Mouse (Mus musculus) lung, embryonic 14.5 days (tissue): ENCODE measurements around the gene Upp2. TPM values are rescaled to one million over a fixed set of nuclear protein-coding genes. Genes with fewer than 3 reads are reported as not detected.

Experiments used
- ATAC-seq: fragments of 200-750 bp; cut with Nextera tagmentation; 2 replicates; pipeline ENCODE4 v1.8.0; 2017; ENCODE audit warnings: mild to moderate bottlenecking, moderate TSS enrichment, moderate library complexity; ENCODE audit not compliant: insufficient read depth
- DNase-seq: peaks from one replicate; pipeline ENCODE4 v3.0.0-alpha.2; 2015
- H3K27ac ChIP-seq: fragments of 300-500 bp; sonication (generic); 2 replicates; pipeline ENCODE4 v1.5.1; 2014; ENCODE audit warnings: low read depth, mild to moderate bottlenecking, moderate library complexity
- H3K27me3 ChIP-seq: fragments of 300-500 bp; sonication (generic); 2 replicates; pipeline ENCODE4 v1.6.1; 2014; ENCODE audit warnings: low read length, control low read depth; ENCODE audit not compliant: insufficient read depth
- H3K36me3 ChIP-seq: fragments of 300-500 bp; sonication (generic); 2 replicates; pipeline ENCODE4 v1.6.1; 2014; ENCODE audit warnings: control low read depth; ENCODE audit not compliant: insufficient read depth
- H3K4me1 ChIP-seq: fragments of 300-500 bp; sonication (generic); 2 replicates; pipeline ENCODE4 v1.6.1; 2014; ENCODE audit warnings: antibody characterized with exemption, control low read depth; ENCODE audit not compliant: insufficient read depth
- H3K4me2 ChIP-seq: fragments of 300-500 bp; sonication (generic); 2 replicates; pipeline ENCODE4 v1.6.1; 2014; ENCODE audit warnings: mild to moderate bottlenecking
- H3K4me3 ChIP-seq: fragments of 300-500 bp; sonication (generic); 2 replicates; pipeline ENCODE4 v1.5.1; 2014; ENCODE audit warnings: low read depth, low read length
- H3K9ac ChIP-seq: fragments of 300-500 bp; sonication (generic); 2 replicates; pipeline ENCODE4 v1.6.1; 2014
- H3K9me3 ChIP-seq: fragments of 300-500 bp; sonication (generic); 2 replicates; pipeline ENCODE4 v1.6.1; 2016; ENCODE audit warnings: low read depth, low read length, control low read depth
- CTCF ChIP-seq: IDR thresholded peaks from 2 replicates; pipeline ENCODE4 v1.5.1; 2016; ENCODE audit warnings: antibody characterized with exemption, low read depth
- WGBS: fragments of 180-500 bp; shearing (Covaris S2); extraction: QIAGEN DNeasy Blood & Tissue Kit; methylation state at CpG from one replicate; pipeline ENCODE4 v1.1.7; 2014; 5-methylcytosine and 5-hydroxymethylcytosine counted together
- polyA plus RNA-seq: library from polyadenylated mRNA; unstranded; fragments of >200 nt; fragmentation: Nextera tagmentation; extraction: Ambion mirVana; gene quantifications from 2 replicates; pipeline ENCODE4 v1.2.1, GENCODE M21; 2014

Upp2 gene
- polyA plus RNA-seq, 1 experiment from 2014 or later = 8.6 TPM

DNA sequence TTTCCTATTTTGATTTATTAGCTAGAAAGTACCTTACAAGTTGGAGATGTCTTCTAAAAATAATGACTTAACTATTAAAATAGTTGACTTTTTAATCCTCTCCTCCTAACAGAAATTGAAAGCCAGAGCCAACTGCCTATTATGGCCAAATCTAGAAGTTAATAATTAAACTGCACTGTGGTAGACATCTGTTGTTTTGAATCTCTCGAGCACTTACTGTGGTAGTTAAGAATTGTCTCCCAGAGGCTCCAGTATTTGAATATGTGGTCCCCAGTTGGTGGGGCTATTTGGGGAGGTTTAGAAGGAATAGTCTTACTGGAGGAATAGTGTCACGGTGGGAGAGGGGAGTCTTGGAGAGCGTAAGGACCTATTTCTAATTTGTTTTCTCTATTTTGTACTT lies 273.9 kb downstream of the Upp2 start:
- TF ChIP-seq CTCF = no peak
- WGBS = 63% methylated on average over 3 of the region's 3 CpGs
- Histone ChIP-seq H3K4me1 (no peaks in the 10 kb centered on the region), H3K27me3 (no peaks in the 10 kb centered on the region), H3K4me3 (no peak overlapping the region), H3K4me2 (no peak overlapping the region), H3K27ac (no peak overlapping the region), H3K36me3 (no peaks in the 10 kb centered on the region), H3K9ac (no peak overlapping the region), H3K9me3 (no peaks in the 10 kb centered on the region)
- DNase-seq (no peak), ATAC-seq (no peak)

DNA sequence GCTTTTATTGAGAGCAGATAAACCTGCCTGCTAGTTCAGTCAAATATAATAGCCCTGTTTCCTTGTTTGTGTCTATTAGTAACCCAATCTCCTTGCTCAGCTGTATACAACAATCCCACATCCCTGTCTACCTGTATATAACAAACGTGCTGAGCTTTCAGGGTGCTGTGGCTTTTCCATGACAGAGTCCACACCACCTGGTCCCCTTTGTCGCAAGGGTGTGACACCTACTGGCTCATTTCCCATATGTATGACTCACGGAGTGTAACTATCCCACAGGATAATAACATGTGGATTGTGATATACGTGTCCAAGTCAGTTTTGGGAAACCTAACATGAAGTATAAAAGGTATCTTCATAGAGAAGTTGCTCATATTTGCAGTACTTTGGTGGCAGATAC lies 275.3 kb downstream of the Upp2 start:
- no peak for ATAC-seq
- Histone ChIP-seq H3K27ac (no peak overlapping the region), H3K9me3 (no peaks in the 10 kb centered on the region), H3K27me3 (no peaks in the 10 kb centered on the region), H3K4me3 (no peak overlapping the region), H3K4me2 (no peak overlapping the region), H3K36me3 (no peaks in the 10 kb centered on the region), H3K9ac (no peak overlapping the region), H3K4me1 (no peaks in the 10 kb centered on the region)
- WGBS = 82% methylated on average over 4 of the region's 4 CpGs
- TF ChIP-seq CTCF = no peak
- no peak for DNase-seq

Other genes with a start within 250 kb of the Upp2 start
- gene Acvr1c, start 209.4 kb upstream of the Upp2 start, polyA plus RNA-seq = 0.67 and 1.1 TPM in 2 replicates
- 0.27 TPM in 1 of 2 replicates, not detected in the other for gene Gm17409, start 97.2 kb upstream of the Upp2 start, polyA plus RNA-seq
- 6.5 and 7.4 TPM in 2 replicates for gene Acvr1, start 141 bp upstream of the Upp2 start, polyA plus RNA-seq